Mouse (Mus musculus): ENCODE data around the gene Gm6793. TPM values are rescaled to one million over a fixed set of nuclear protein-coding genes. Genes with fewer than 3 reads are reported as not detected.

Gene Gm6793
- polyA plus RNA-seq, 1 experiment from 2014 or later, result 0.29 TPM

DNA sequence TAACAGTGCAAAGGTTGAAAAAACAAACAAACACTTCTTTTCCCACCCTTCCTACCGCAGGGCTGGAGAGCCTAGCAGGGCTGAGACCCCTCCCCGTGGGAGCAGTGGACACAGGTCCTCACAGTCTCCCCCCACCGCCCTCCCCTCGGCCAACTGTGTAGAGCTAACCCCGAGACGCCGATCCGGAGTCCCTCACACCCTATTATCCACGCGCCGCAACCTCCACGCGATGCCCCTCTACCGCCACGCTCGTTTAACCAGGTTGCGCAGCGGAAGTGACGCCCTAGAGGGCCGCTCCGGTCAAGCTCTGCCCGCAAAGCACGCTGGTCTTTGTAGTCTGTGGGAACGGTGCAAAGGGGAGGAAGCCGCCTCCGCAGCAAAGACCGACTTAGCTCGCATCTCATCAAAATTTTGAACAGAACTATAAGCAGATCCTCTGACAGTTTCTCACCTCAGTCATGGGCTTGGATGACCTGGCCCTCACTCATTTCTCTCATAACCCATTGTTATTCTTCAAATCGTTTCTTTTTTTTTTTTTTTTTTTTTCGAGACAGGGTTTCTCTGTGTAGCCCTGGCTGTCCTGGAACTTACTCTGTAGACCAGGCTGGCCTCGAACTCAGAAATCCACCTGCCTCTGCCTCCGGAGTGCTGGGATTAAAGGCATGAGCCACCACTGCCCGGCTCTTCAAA lies 22.7 kb downstream of the Gm6793 start, which contains the start of gene Adat1:
Gene Adat1 (minus strand): TSS at position 290 of the 690 bp plus-strand sequence.
- H3K4me3 ChIP-seq (ENCODE audit: low read depth, low read length), result peak within 1 kb of the TSS; percentile 81
- TF ChIP-seq CTCF (IDR thresholded peaks at IDR 0.05; ENCODE audit: low read depth), result peak; percentile 36; the same call in 1 of the 2 replicates
- no peaks in the 10 kb centered on the region for H3K9me3 ChIP-seq (ENCODE audit: control insufficient read depth)
- 0 out of 2 replicates have a peak, but pooled peaks cover 2% of the 10 kb centered on the region for H3K4me1 ChIP-seq (replicated peaks; ENCODE audit: control insufficient read depth, insufficient read depth, low read length)
- WGBS, result 4% methylated on average over 33 of the region's 33 CpGs
- H3K27me3 ChIP-seq (replicated peaks; ENCODE audit: control insufficient read depth, insufficient read depth, low read length), result no peaks in the 10 kb centered on the region
- H3K36me3 ChIP-seq (ENCODE audit: control insufficient read depth, insufficient read depth), result peaks cover 46% of the 10 kb centered on the region
- no peak within 1 kb of the TSS for H3K27ac ChIP-seq (ENCODE audit: low read depth, low read length)
- ATAC-seq, result peak; percentile 90
- H3K4me2 ChIP-seq (replicated peaks; ENCODE audit: low read depth), result peak within 1 kb of the TSS; percentile 93
- H3K9ac ChIP-seq (ENCODE audit: low read depth, low read length), result peak within 1 kb of the TSS; percentile 57

DNA sequence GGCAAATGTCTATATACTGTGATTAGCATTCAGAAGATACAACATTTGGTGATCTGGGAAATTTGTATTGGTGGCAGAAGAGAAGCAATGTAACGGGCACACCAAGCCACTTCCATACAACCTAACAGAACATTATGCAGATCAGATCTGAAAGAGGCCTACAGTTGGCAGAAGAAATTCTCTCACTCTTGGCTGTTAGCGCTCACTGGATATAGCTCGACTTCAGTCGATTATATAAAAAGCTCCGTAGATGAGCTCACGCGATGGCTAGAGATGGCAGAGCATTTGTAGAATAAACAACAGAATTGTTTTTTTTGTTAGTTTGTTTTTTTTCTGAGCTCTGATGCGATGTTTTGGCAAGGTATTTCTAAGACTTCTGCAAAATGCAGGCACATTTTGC lies 23.6 kb downstream of the Gm6793 start:
- Histone ChIP-seq H3K4me1 (replicated peaks; ENCODE audit: control insufficient read depth, insufficient read depth, low read length) (0 out of 2 replicates have a peak, but pooled peaks cover 2% of the 10 kb centered on the region), H3K27ac (ENCODE audit: low read depth, low read length) (no peak overlapping the region), H3K27me3 (replicated peaks; ENCODE audit: control insufficient read depth, insufficient read depth, low read length) (no peaks in the 10 kb centered on the region), H3K36me3 (ENCODE audit: control insufficient read depth, insufficient read depth) (peaks cover 42% of the 10 kb centered on the region), H3K9me3 (ENCODE audit: control insufficient read depth) (no peaks in the 10 kb centered on the region), H3K9ac (ENCODE audit: low read depth, low read length) (peak overlapping the region; percentile 57), H3K4me2 (replicated peaks; ENCODE audit: low read depth) (peak overlapping the region; percentile 93), H3K4me3 (ENCODE audit: low read depth, low read length) (peak overlapping the region; percentile 81)
- 49% methylated on average over 8 of the region's 8 CpGs for WGBS
- no peak for TF ChIP-seq CTCF (IDR thresholded peaks at IDR 0.05; ENCODE audit: low read depth)
- ATAC-seq, result no peak

DNA sequence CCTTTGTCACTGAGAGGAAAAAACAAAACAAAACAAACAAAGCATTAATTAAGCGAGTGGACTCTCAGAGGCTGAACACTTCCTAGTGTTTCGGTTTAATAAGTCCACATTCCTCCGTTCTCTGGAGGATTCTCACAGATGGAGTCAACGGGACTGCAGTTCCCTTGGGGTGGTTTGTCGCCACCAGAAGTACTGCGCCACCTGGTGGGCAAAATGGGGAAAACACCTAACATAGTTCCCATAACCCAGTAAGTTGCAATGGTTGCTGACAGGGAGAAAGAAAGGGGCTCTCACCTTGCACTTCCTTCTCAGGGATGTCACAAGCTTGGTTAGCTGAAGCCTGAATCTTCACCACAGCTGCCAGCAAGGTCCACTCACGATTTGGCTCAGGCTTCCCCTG lies 24.9 kb downstream of the Gm6793 start:
- Histone ChIP-seq H3K4me2 (replicated peaks; ENCODE audit: low read depth) (0 out of 2 replicates have a peak overlapping the region, but pooled peaks have one; percentile 21), H3K9me3 (ENCODE audit: control insufficient read depth) (no peaks in the 10 kb centered on the region), H3K36me3 (ENCODE audit: control insufficient read depth, insufficient read depth) (peaks cover 29% of the 10 kb centered on the region), H3K4me3 (ENCODE audit: low read depth, low read length) (no peak overlapping the region), H3K27me3 (replicated peaks; ENCODE audit: control insufficient read depth, insufficient read depth, low read length) (no peaks in the 10 kb centered on the region), H3K4me1 (replicated peaks; ENCODE audit: control insufficient read depth, insufficient read depth, low read length) (0 out of 2 replicates have a peak, but pooled peaks cover 2% of the 10 kb centered on the region), H3K9ac (ENCODE audit: low read depth, low read length) (no peak overlapping the region), H3K27ac (ENCODE audit: low read depth, low read length) (no peak overlapping the region)
- ATAC-seq, result peak; percentile 39; the same call in 1 of the 2 replicates
- peak; percentile 95 for TF ChIP-seq CTCF (IDR thresholded peaks at IDR 0.05; ENCODE audit: low read depth)
- whole genome bisulfite sequencing, result 10% methylated on average over 7 of the region's 7 CpGs

DNA sequence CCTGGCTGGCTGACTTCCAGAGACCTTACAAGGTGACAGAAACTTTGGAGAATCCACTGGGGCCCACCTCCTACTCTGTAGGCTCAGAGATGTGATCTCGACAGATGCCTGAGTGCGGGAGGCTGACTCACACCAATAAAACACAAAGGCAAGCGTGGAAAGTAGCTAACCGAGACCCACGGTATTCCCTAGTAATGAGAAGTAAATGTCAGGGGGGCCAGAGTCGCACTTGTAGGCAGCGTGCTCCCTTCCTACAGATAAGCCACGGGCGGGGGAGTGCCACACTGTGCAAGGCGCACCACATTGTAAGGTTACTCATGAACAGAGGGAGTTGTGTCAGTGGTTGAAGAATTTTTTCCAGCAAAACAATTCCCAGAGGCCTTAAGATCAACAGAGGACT lies 30.3 kb downstream of the Gm6793 start:
- ATAC-seq, result no peak
- Histone ChIP-seq H3K36me3 (ENCODE audit: control insufficient read depth, insufficient read depth) (peaks cover 24% of the 10 kb centered on the region), H3K4me2 (replicated peaks; ENCODE audit: low read depth) (no peak overlapping the region), H3K9me3 (ENCODE audit: control insufficient read depth) (no peaks in the 10 kb centered on the region), H3K27ac (ENCODE audit: low read depth, low read length) (no peak overlapping the region), H3K27me3 (replicated peaks; ENCODE audit: control insufficient read depth, insufficient read depth, low read length) (no peaks in the 10 kb centered on the region), H3K9ac (ENCODE audit: low read depth, low read length) (no peak overlapping the region), H3K4me1 (replicated peaks; ENCODE audit: control insufficient read depth, insufficient read depth, low read length) (no peaks in the 10 kb centered on the region), H3K4me3 (ENCODE audit: low read depth, low read length) (no peak overlapping the region)
- no peak for TF ChIP-seq CTCF (IDR thresholded peaks at IDR 0.05; ENCODE audit: low read depth)
- WGBS, result 68% methylated on average over 10 of the region's 10 CpGs

DNA sequence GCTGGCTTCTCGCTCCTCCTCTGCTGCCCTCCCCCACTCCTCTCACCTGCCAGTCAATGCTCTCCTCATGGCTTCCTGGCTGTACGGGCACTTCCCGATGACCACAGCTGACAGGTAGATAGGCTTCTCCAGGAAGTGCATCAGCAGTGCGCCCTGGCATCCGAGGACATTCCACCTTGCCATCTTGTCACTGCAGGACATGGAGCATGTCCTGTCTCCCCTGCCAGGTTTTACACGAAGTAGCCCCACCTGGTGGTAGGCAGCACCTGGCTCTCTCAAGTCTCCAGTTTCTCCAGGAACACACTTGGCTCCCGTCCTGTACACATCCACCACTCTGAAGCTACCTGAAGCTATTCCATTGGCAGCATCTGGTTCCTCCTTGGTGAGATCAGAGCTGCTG lies 32.7 kb downstream of the Gm6793 start:
- Histone ChIP-seq H3K27ac (ENCODE audit: low read depth, low read length) (no peak overlapping the region), H3K36me3 (ENCODE audit: control insufficient read depth, insufficient read depth) (peaks cover 23% of the 10 kb centered on the region; the same call in 1 of the 2 replicates), H3K4me1 (replicated peaks; ENCODE audit: control insufficient read depth, insufficient read depth, low read length) (no peaks in the 10 kb centered on the region), H3K4me2 (replicated peaks; ENCODE audit: low read depth) (no peak overlapping the region), H3K9ac (ENCODE audit: low read depth, low read length) (no peak overlapping the region), H3K9me3 (ENCODE audit: control insufficient read depth) (no peaks in the 10 kb centered on the region), H3K27me3 (replicated peaks; ENCODE audit: control insufficient read depth, insufficient read depth, low read length) (no peaks in the 10 kb centered on the region), H3K4me3 (ENCODE audit: low read depth, low read length) (no peak overlapping the region)
- TF ChIP-seq CTCF (IDR thresholded peaks at IDR 0.05; ENCODE audit: low read depth), result peak; percentile 66
- ATAC-seq, result no peak
- 70% methylated on average over 7 of the region's 7 CpGs for WGBS

DNA sequence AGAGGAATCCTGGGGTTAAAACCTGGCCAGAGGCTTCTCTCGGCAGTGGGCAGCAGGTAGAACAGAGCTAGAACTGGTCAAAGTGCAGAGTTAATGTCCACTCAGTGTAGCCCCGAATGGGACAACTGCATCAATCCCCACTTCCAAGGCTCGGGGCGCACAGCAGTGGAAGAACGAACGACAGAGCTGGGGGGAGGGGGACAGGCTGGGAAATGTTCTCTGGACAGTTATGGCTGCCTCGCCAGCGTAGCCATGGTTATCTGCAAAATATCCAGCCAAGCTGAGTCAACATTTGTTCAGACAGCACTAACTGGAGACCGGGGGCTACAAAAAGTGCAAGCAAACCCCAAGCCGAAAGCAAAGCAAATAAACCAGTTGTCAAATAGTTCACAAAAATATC lies 36.7 kb downstream of the Gm6793 start:
- Histone ChIP-seq H3K4me2 (replicated peaks; ENCODE audit: low read depth) (no peak overlapping the region), H3K4me1 (replicated peaks; ENCODE audit: control insufficient read depth, insufficient read depth, low read length) (no peaks in the 10 kb centered on the region), H3K9me3 (ENCODE audit: control insufficient read depth) (no peaks in the 10 kb centered on the region), H3K27ac (ENCODE audit: low read depth, low read length) (no peak overlapping the region), H3K27me3 (replicated peaks; ENCODE audit: control insufficient read depth, insufficient read depth, low read length) (no peaks in the 10 kb centered on the region), H3K4me3 (ENCODE audit: low read depth, low read length) (no peak overlapping the region), H3K9ac (ENCODE audit: low read depth, low read length) (no peak overlapping the region), H3K36me3 (ENCODE audit: control insufficient read depth, insufficient read depth) (peaks cover 24% of the 10 kb centered on the region; the same call in 1 of the 2 replicates)
- no peak for ATAC-seq
- no peak for TF ChIP-seq CTCF (IDR thresholded peaks at IDR 0.05; ENCODE audit: low read depth)
- WGBS, result 59% methylated on average over 10 of the region's 10 CpGs

All from intestine, postnatal 0 days (tissue).